Mouse (Mus musculus) kidney, adult 2 months (tissue): ENCODE measurements at regions not wholly inside any gene's neighbourhood (a gene's known extent, or its start where the extent isn't known, plus 50 kb on each side); places are given as distances from the start of the nearest gene placed in this dataset.

Experiments used
- DNase-seq: peaks from one replicate; pipeline ENCODE4 v3.0.0; 2021
- H3K27ac ChIP-seq: fragments of 200-500 bp; 2 replicates; pipeline ENCODE4 v1.5.1; 2012; ENCODE audit warnings: low read depth, low read length, control low read depth, inconsistent platforms; ENCODE audit not compliant: insufficient read depth
- H3K27me3 ChIP-seq: fragments of 200-500 bp; replicated peaks from 2 replicates; pipeline ENCODE4 v1.6.1; 2012; ENCODE audit warnings: mild to moderate bottlenecking, moderate library complexity, low read length, inconsistent platforms; ENCODE audit not compliant: control insufficient read depth, insufficient read depth
- H3K36me3 ChIP-seq: fragments of 200-500 bp; 2 replicates; pipeline ENCODE4 v1.6.1; 2012; ENCODE audit warnings: mild to moderate bottlenecking, moderate library complexity, low read length, inconsistent platforms; ENCODE audit not compliant: control insufficient read depth, insufficient read depth
- H3K4me1 ChIP-seq: fragments of 200-500 bp; 2 replicates; pipeline ENCODE4 v1.6.1; 2011; ENCODE audit warnings: low read length; ENCODE audit not compliant: control insufficient read depth, insufficient read depth
- H3K4me3 ChIP-seq: fragments of 200-500 bp; 2 replicates; pipeline ENCODE4 v1.5.1; 2011; ENCODE audit warnings: mild to moderate bottlenecking, low read depth, low read length, control low read depth; ENCODE audit not compliant: insufficient read depth
- CTCF ChIP-seq: fragments of 200-500 bp; conservative IDR thresholded peaks from 2 replicates; pipeline ENCODE4 v1.5.1; 2011; ENCODE audit warnings: low read depth, mild to moderate bottlenecking, control low read depth, low read length, moderate library complexity, mixed read lengths; ENCODE audit not compliant: insufficient read depth, insufficient read length
- POLR2A ChIP-seq: fragments of 200-500 bp; IDR thresholded peaks from one replicate; pipeline ENCODE4 v1.6.1; 2011; ENCODE audit warnings: low read depth, low read length, control low read depth
- WGBS: fragments of 180-500 bp; shearing (Covaris S2); methylation state at CpG from one replicate; pipeline ENCODE4 v1.1.7; 2018; 5-methylcytosine and 5-hydroxymethylcytosine counted together

GRCm38 (mm10) chr3:147298065-147298464, 445.9 kb downstream of the Ttll7 start:
- DNase-seq: no peak
- no peak for TF ChIP-seq POLR2A
- TF ChIP-seq CTCF: no peak
- H3K36me3 ChIP-seq: no peaks in the 10 kb centered on the region
- H3K4me1 ChIP-seq: no peaks in the 10 kb centered on the region
- no peaks in the 10 kb centered on the region for H3K27me3 ChIP-seq
- H3K27ac ChIP-seq: no peak overlapping the region
- no peak overlapping the region for H3K4me3 ChIP-seq
- 22% methylated on average over 9 of the region's 9 CpGs for WGBS

- WGBS: 95% methylated on average over 2 of the region's 2 CpGs
- Histone ChIP-seq H3K4me1 (no peaks in the 10 kb centered on the region), H3K27ac (no peak overlapping the region), H3K27me3 (no peaks in the 10 kb centered on the region), H3K36me3 (no peaks in the 10 kb centered on the region), H3K4me3 (no peak overlapping the region)
- TF ChIP-seq POLR2A (no peak), CTCF (no peak)
- DNase-seq: no peak
These were observed 473.4 kb downstream of the Ttll7 start for GRCm38 (mm10) chr3:147325522-147325921.

- no peak for DNase-seq
- Histone ChIP-seq H3K4me1 (no peaks in the 10 kb centered on the region), H3K36me3 (no peaks in the 10 kb centered on the region), H3K27me3 (no peaks in the 10 kb centered on the region), H3K27ac (no peak overlapping the region), H3K4me3 (no peak overlapping the region)
- TF ChIP-seq POLR2A (no peak), CTCF (no peak)
- WGBS: 82% methylated on average over 6 of the region's 6 CpGs
These were observed 482.1 kb downstream of the Ttll7 start for GRCm38 (mm10) chr3:147334301-147334700.

- DNase-seq: no peak
- Histone ChIP-seq H3K4me1 (no peaks in the 10 kb centered on the region), H3K4me3 (no peak overlapping the region), H3K36me3 (no peaks in the 10 kb centered on the region), H3K27me3 (no peaks in the 10 kb centered on the region), H3K27ac (no peak overlapping the region)
- no peak for TF ChIP-seq CTCF
- TF ChIP-seq POLR2A: no peak
- WGBS: 89% methylated on average over 7 of the region's 7 CpGs
These were observed 483.1 kb downstream of the Ttll7 start for GRCm38 (mm10) chr3:147335286-147335685.

- TF ChIP-seq POLR2A: no peak
- TF ChIP-seq CTCF: no peak
- Histone ChIP-seq H3K4me1 (no peaks in the 10 kb centered on the region), H3K27ac (no peak overlapping the region), H3K4me3 (no peak overlapping the region), H3K27me3 (no peaks in the 10 kb centered on the region), H3K36me3 (no peaks in the 10 kb centered on the region)
- no peak for DNase-seq
- WGBS: 55% methylated on average over 2 of the region's 2 CpGs
These were observed 487.3 kb downstream of the Ttll7 start for GRCm38 (mm10) chr3:147339427-147339826.

- no peak for TF ChIP-seq CTCF
- TF ChIP-seq POLR2A: no peak
- H3K27ac ChIP-seq: no peak overlapping the region
- DNase-seq: no peak
- H3K36me3 ChIP-seq: no peaks in the 10 kb centered on the region
- H3K4me3 ChIP-seq: no peak overlapping the region
- 75% methylated on average over 5 of the region's 5 CpGs for WGBS
- H3K27me3 ChIP-seq: no peaks in the 10 kb centered on the region
- H3K4me1 ChIP-seq: no peaks in the 10 kb centered on the region
These were observed 495.3 kb downstream of the Ttll7 start for GRCm38 (mm10) chr3:147347278-147348039.

- no peak for TF ChIP-seq CTCF
- no peak for TF ChIP-seq POLR2A
- Histone ChIP-seq H3K27me3 (no peaks in the 10 kb centered on the region), H3K4me1 (no peaks in the 10 kb centered on the region), H3K27ac (no peak overlapping the region), H3K4me3 (no peak overlapping the region), H3K36me3 (no peaks in the 10 kb centered on the region)
- no peak for DNase-seq
- WGBS: 93% methylated on average over 5 of the region's 5 CpGs
These were observed 534.9 kb downstream of the Ttll7 start for GRCm38 (mm10) chr3:147387077-147387476.
